Mouse (Mus musculus) left cerebral cortex, postnatal 10 days (tissue): ENCODE measurements around the gene Myo9b. TPM values are rescaled to one million over a fixed set of nuclear protein-coding genes. Genes with fewer than 3 reads are reported as not detected.

Experiments used
- DNase-seq, 2 experiments: peaks; one replicate each; pipeline ENCODE4 v3.0.0; 2021 to 2022; ENCODE audit warnings: low spot score in 2 of 2, mixed read lengths in 1 of 2; ENCODE audit errors: extremely low spot score in 1 of 2
- intact Hi-C: fragments of 180-260 bp; cut with DNase I; formaldehyde crosslinking; loops from one replicate; pipeline ENCODE4 v1.15.1; 2025
- total RNA-seq, 2 experiments: library from RNA; stranded (reverse); gene quantifications; 2 replicates each; pipeline ENCODE4 v1.2.3; 2021

The Myo9b gene
- total RNA-seq, 2 experiments from 2014 or later, result 30.5 to 30.6 TPM

GRCm38 (mm10) chr8:71379512-71380075 is 107.1 kb downstream of the Myo9b start:
- peak in 1 of 2 experiments; percentile 20 for DNase-seq
- intact Hi-C loops, result loop anchor here (5.0 kb wide), 1 partner anchor 482 kb away; the partner anchor contains the start of gene Rpl18a

GRCm38 (mm10) chr8:71380178-71381171 is 108.0 kb downstream of the Myo9b start:
- peak in 1 of 2 experiments; percentile 53 for DNase-seq
- intact Hi-C loops, result no loop called here

- intact Hi-C loops, result no loop called here
- DNase-seq, result peak in 1 of 2 experiments; percentile 85
Observed at GRCm38 (mm10) chr8:71381421-71381970, 109.0 kb downstream of the Myo9b start, which contains the start of gene Nr2f6. TSS of gene Nr2f6 (minus strand) at chr8:71381960.

GRCm38 (mm10) chr8:71381971-71382961 is 109.8 kb downstream of the Myo9b start:
- intact Hi-C loops, result no loop called here
- DNase-seq, result peak; percentile 67 to 92

GRCm38 (mm10) chr8:71383396-71383795 is 110.9 kb downstream of the Myo9b start:
- DNase-seq, result peak in 1 of 2 experiments; percentile 43
- intact Hi-C loops, result no loop called here

- intact Hi-C loops, result no loop called here
- DNase-seq, result peak in 1 of 2 experiments; percentile 22
Observed at GRCm38 (mm10) chr8:71383860-71384259, 111.3 kb downstream of the Myo9b start.

GRCm38 (mm10) chr8:71385212-71385835 is 112.8 kb downstream of the Myo9b start:
- DNase-seq, result peak in 1 of 2 experiments; percentile 34
- intact Hi-C loops, result no loop called here

GRCm38 (mm10) chr8:71388267-71388666 is 115.8 kb downstream of the Myo9b start:
- DNase-seq, result no peak
- intact Hi-C loops, result no loop called here

GRCm38 (mm10) chr8:71391696-71392095 is 119.2 kb downstream of the Myo9b start:
- no peak for DNase-seq
- intact Hi-C loops, result no loop called here

- DNase-seq, result no peak
- intact Hi-C loops, result no loop called here
Observed at GRCm38 (mm10) chr8:71392391-71392790, 119.9 kb downstream of the Myo9b start.

GRCm38 (mm10) chr8:71392871-71393270 is 120.4 kb downstream of the Myo9b start:
- DNase-seq, result peak in 1 of 2 experiments; percentile 70
- intact Hi-C loops, result no loop called here

GRCm38 (mm10) chr8:71394481-71394880 is 122.0 kb downstream of the Myo9b start:
- DNase-seq, result no peak
- intact Hi-C loops, result no loop called here

GRCm38 (mm10) chr8:71395071-71395470 is 122.6 kb downstream of the Myo9b start:
- intact Hi-C loops, result no loop called here
- peak in 1 of 2 experiments; percentile 20 for DNase-seq

GRCm38 (mm10) chr8:71395629-71396028 is 123.1 kb downstream of the Myo9b start, which contains the start of gene Ushbp1:
TSS of gene Ushbp1 (minus strand) at chr8:71395802.
- DNase-seq, result peak in 1 of 2 experiments; percentile 64
- intact Hi-C loops, result no loop called here

GRCm38 (mm10) chr8:71396639-71397305 is 124.3 kb downstream of the Myo9b start, which contains the start of gene Babam1:
TSS of gene Babam1 (plus strand) at chr8:71396861.
- intact Hi-C loops, result no loop called here
- DNase-seq, result peak; percentile 95 to 96

- peak in 1 of 2 experiments; percentile 30 for DNase-seq
- intact Hi-C loops, result no loop called here
Observed at GRCm38 (mm10) chr8:71397701-71398100, 125.2 kb downstream of the Myo9b start.

GRCm38 (mm10) chr8:71400826-71401225 is 128.3 kb downstream of the Myo9b start:
- intact Hi-C loops, result no loop called here
- DNase-seq, result no peak
